Mouse (Mus musculus): ENCODE data around the gene Rnd2. TPM values are rescaled to one million over a fixed set of nuclear protein-coding genes. Genes with fewer than 3 reads are reported as not detected.
"Not testable (repeated sequence)": the region's sequence is repeated elsewhere in the genome, so short reads cannot be mapped to it uniquely, and the experiment has no call there.

The Rnd2 gene
- polyA plus RNA-seq, 1 experiment from 2014 or later, result 9.4 TPM

- H3K9ac ChIP-seq (replicated peaks; ENCODE audit: low read depth), result peak overlapping the region; percentile 99
- peaks cover 14% of the 10 kb centered on the region; the same call in 1 of the 2 replicates for H3K36me3 ChIP-seq (ENCODE audit: insufficient read depth, low read length)
- TF ChIP-seq EP300 (IDR thresholded peaks at IDR 0.05) (no peak), CTCF (IDR thresholded peaks at IDR 0.05) (no peak)
- H3K27me3 ChIP-seq (replicated peaks; ENCODE audit: insufficient read depth, low read length), result no peaks in the 10 kb centered on the region
- H3K4me2 ChIP-seq (replicated peaks; ENCODE audit: low read depth, low read length), result peak overlapping the region; percentile 66
- no peak for ATAC-seq
- under 1% methylated on average over 14 of the region's 14 CpGs for WGBS
- peak; percentile 33 for DNase-seq (ENCODE audit: low spot score)
- no peaks in the 10 kb centered on the region; the same call in 1 of the 2 replicates for H3K4me1 ChIP-seq (ENCODE audit: insufficient read depth, low read depth, low read length)
- peak overlapping the region; percentile 95 for H3K27ac ChIP-seq (ENCODE audit: low read length)
- H3K9me3 ChIP-seq (ENCODE audit: low read length), result no peaks in the 10 kb centered on the region
- peak overlapping the region; percentile 75 for H3K4me3 ChIP-seq (ENCODE audit: low read depth, low read length)
Observed at GRCm38 (mm10) chr11:101442760-101443159, 22.0 kb upstream of the Rnd2 start.

- Histone ChIP-seq H3K4me1 (ENCODE audit: insufficient read depth, low read depth, low read length) (peaks cover 9% of the 10 kb centered on the region; the same call in 1 of the 2 replicates), H3K4me2 (replicated peaks; ENCODE audit: low read depth, low read length) (no peak overlapping the region), H3K9me3 (ENCODE audit: low read length) (no peaks in the 10 kb centered on the region), H3K9ac (replicated peaks; ENCODE audit: low read depth) (no peak overlapping the region), H3K27ac (ENCODE audit: low read length) (no peak overlapping the region), H3K27me3 (replicated peaks; ENCODE audit: insufficient read depth, low read length) (no peaks in the 10 kb centered on the region), H3K36me3 (ENCODE audit: insufficient read depth, low read length) (peaks cover 14% of the 10 kb centered on the region; the same call in 1 of the 2 replicates), H3K4me3 (ENCODE audit: low read depth, low read length) (no peak overlapping the region)
- TF ChIP-seq CTCF (IDR thresholded peaks at IDR 0.05), result no peak
- TF ChIP-seq EP300 (IDR thresholded peaks at IDR 0.05), result no peak
- DNase-seq (ENCODE audit: low spot score), result no peak
- 89% methylated on average over 1 of the region's 1 CpGs for WGBS
- no peak for ATAC-seq
Observed at GRCm38 (mm10) chr11:101446319-101446718, 18.5 kb upstream of the Rnd2 start.

GRCm38 (mm10) chr11:101446860-101447259 lies 17.9 kb upstream of the Rnd2 start:
- H3K4me2 ChIP-seq (replicated peaks; ENCODE audit: low read depth, low read length); H3K4me1 ChIP-seq (ENCODE audit: insufficient read depth, low read depth, low read length); H3K27ac ChIP-seq (ENCODE audit: low read length); H3K27me3 ChIP-seq (replicated peaks; ENCODE audit: insufficient read depth, low read length); DNase-seq (ENCODE audit: low spot score); H3K9me3 ChIP-seq (ENCODE audit: low read length); ATAC-seq; H3K9ac ChIP-seq (replicated peaks; ENCODE audit: low read depth); H3K4me3 ChIP-seq (ENCODE audit: low read depth, low read length): not testable (repeated sequence)
- peaks cover 14% of the 10 kb centered on the region; the same call in 1 of the 2 replicates for H3K36me3 ChIP-seq (ENCODE audit: insufficient read depth, low read length)
- WGBS, result 89% methylated on average over 8 of the region's 8 CpGs

- H3K36me3 ChIP-seq (ENCODE audit: insufficient read depth, low read length), result peaks cover 14% of the 10 kb centered on the region; the same call in 1 of the 2 replicates
- peak overlapping the region; percentile 91; the same call in 1 of the 2 replicates for H3K27ac ChIP-seq (ENCODE audit: low read length)
- ATAC-seq, result no peak
- H3K9me3 ChIP-seq (ENCODE audit: low read length), result no peaks in the 10 kb centered on the region
- H3K9ac ChIP-seq (replicated peaks; ENCODE audit: low read depth), result no peak overlapping the region
- no peak for TF ChIP-seq EP300 (IDR thresholded peaks at IDR 0.05)
- no peak for TF ChIP-seq CTCF (IDR thresholded peaks at IDR 0.05)
- peaks cover 9% of the 10 kb centered on the region; the same call in 1 of the 2 replicates for H3K4me1 ChIP-seq (ENCODE audit: insufficient read depth, low read depth, low read length)
- no peaks in the 10 kb centered on the region for H3K27me3 ChIP-seq (replicated peaks; ENCODE audit: insufficient read depth, low read length)
- 84% methylated on average over 5 of the region's 5 CpGs for WGBS
- DNase-seq (ENCODE audit: low spot score), result no peak
- H3K4me3 ChIP-seq (ENCODE audit: low read depth, low read length), result peak overlapping the region; percentile 52; the same call in 1 of the 2 replicates
- no peak overlapping the region for H3K4me2 ChIP-seq (replicated peaks; ENCODE audit: low read depth, low read length)
Observed at GRCm38 (mm10) chr11:101447786-101448185, 17.0 kb upstream of the Rnd2 start.

GRCm38 (mm10) chr11:101448274-101448746 lies 16.5 kb upstream of the Rnd2 start, which contains the start of gene Ifi35:
Gene Ifi35 (plus strand): TSS chr11:101448407.
- ATAC-seq (peak; percentile 93), DNase-seq (ENCODE audit: low spot score) (peak; percentile 97)
- Histone ChIP-seq H3K4me3 (ENCODE audit: low read depth, low read length) (peak within 1 kb of the TSS; percentile 52), H3K4me1 (ENCODE audit: insufficient read depth, low read depth, low read length) (peaks cover 9% of the 10 kb centered on the region; the same call in 1 of the 2 replicates), H3K27me3 (replicated peaks; ENCODE audit: insufficient read depth, low read length) (no peaks in the 10 kb centered on the region), H3K27ac (ENCODE audit: low read length) (peak within 1 kb of the TSS; percentile 91), H3K4me2 (replicated peaks; ENCODE audit: low read depth, low read length) (peak within 1 kb of the TSS; percentile 50), H3K9ac (replicated peaks; ENCODE audit: low read depth) (peak within 1 kb of the TSS; percentile 46), H3K36me3 (ENCODE audit: insufficient read depth, low read length) (peaks cover 14% of the 10 kb centered on the region; the same call in 1 of the 2 replicates), H3K9me3 (ENCODE audit: low read length) (no peaks in the 10 kb centered on the region)
- 8% methylated on average over 10 of the region's 10 CpGs for WGBS
- TF ChIP-seq EP300 (IDR thresholded peaks at IDR 0.05) (peak; percentile 40; the same call in 1 of the 2 replicates), CTCF (IDR thresholded peaks at IDR 0.05) (0 out of 2 replicates have a peak, but pooled peaks have one; percentile 6)

- peak overlapping the region; percentile 52 for H3K4me3 ChIP-seq (ENCODE audit: low read depth, low read length)
- TF ChIP-seq CTCF (IDR thresholded peaks at IDR 0.05) (no peak), EP300 (IDR thresholded peaks at IDR 0.05) (no peak)
- H3K9ac ChIP-seq (replicated peaks; ENCODE audit: low read depth), result peak overlapping the region; percentile 46
- 66% methylated on average over 4 of the region's 4 CpGs for WGBS
- peak overlapping the region; percentile 91 for H3K27ac ChIP-seq (ENCODE audit: low read length)
- peak overlapping the region; percentile 50 for H3K4me2 ChIP-seq (replicated peaks; ENCODE audit: low read depth, low read length)
- H3K27me3 ChIP-seq (replicated peaks; ENCODE audit: insufficient read depth, low read length), result no peaks in the 10 kb centered on the region
- no peaks in the 10 kb centered on the region for H3K9me3 ChIP-seq (ENCODE audit: low read length)
- peaks cover 9% of the 10 kb centered on the region; the same call in 1 of the 2 replicates for H3K4me1 ChIP-seq (ENCODE audit: insufficient read depth, low read depth, low read length)
- ATAC-seq (peak; percentile 46), DNase-seq (ENCODE audit: low spot score) (peak; percentile 40)
- H3K36me3 ChIP-seq (ENCODE audit: insufficient read depth, low read length), result peaks cover 8% of the 10 kb centered on the region; the same call in 1 of the 2 replicates
Observed at GRCm38 (mm10) chr11:101448899-101449298, 15.9 kb upstream of the Rnd2 start.

GRCm38 (mm10) chr11:101449596-101449995 lies 15.2 kb upstream of the Rnd2 start:
- not testable (repeated sequence) for H3K4me1 ChIP-seq (ENCODE audit: insufficient read depth, low read depth, low read length); H3K9ac ChIP-seq (replicated peaks; ENCODE audit: low read depth); H3K27me3 ChIP-seq (replicated peaks; ENCODE audit: insufficient read depth, low read length); H3K4me3 ChIP-seq (ENCODE audit: low read depth, low read length); DNase-seq (ENCODE audit: low spot score); ATAC-seq; H3K36me3 ChIP-seq (ENCODE audit: insufficient read depth, low read length); H3K9me3 ChIP-seq (ENCODE audit: low read length)
- H3K27ac ChIP-seq (ENCODE audit: low read length), result 0 out of 2 replicates have a peak overlapping the region, but pooled peaks have one; percentile 91
- WGBS, result 70% methylated on average over 4 of the region's 4 CpGs
- H3K4me2 ChIP-seq (replicated peaks; ENCODE audit: low read depth, low read length), result peak overlapping the region; percentile 50; the same call in 1 of the 2 replicates

Measured in lung, postnatal 0 days (tissue).